Mouse (Mus musculus) ovary, postnatal 10 days (tissue): ENCODE data around the gene Fyco1.

Source experiments
- DNase-seq: peaks from one replicate; pipeline ENCODE4 v3.0.0; 2022; ENCODE audit warnings: low spot score

Fyco1 gene

DNA sequence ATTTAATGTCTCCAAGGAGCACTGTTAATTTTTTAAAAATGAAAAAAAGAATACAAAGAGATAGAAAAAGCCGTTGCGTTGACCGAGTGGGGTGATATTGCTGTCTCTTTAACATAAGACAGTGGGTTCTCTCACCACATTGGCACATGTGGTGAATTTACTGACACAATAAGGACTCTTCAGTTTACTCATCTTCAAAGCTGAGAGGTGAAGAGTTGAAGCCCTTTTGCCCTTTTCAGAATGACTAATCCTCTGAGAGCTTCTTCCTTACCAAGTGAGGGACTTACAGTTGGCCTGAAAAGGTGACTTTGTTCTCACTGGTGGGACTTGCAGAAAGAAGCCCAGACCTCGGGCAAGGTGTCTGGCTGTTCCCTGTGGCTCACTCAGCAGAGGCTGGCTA is 110.9 kb downstream of the Fyco1 start:
- DNase-seq, result no peak
